Mouse (Mus musculus) thymus, adult 2 months (tissue): ENCODE data around the gene Inpp5a. TPM values are rescaled to one million over a fixed set of nuclear protein-coding genes. Genes with fewer than 3 reads are reported as not detected.

ENCODE experiments used
- DNase-seq: peaks from one replicate; pipeline ENCODE4 v3.0.0; 2021
- H3K27ac ChIP-seq: fragments of 200-500 bp; 2 replicates; pipeline ENCODE4 v1.5.1; 2012; ENCODE audit warnings: low read length, control low read depth; ENCODE audit not compliant: control insufficient read depth, insufficient read depth
- H3K27me3 ChIP-seq: fragments of 200-500 bp; 2 replicates; pipeline ENCODE4 v1.6.1; 2012; ENCODE audit warnings: mild to moderate bottlenecking, low read length, moderate library complexity, mixed read lengths; ENCODE audit not compliant: control insufficient read depth, insufficient read depth
- H3K36me3 ChIP-seq: fragments of 200-500 bp; 2 replicates; pipeline ENCODE4 v1.6.1; 2012; ENCODE audit warnings: mild to moderate bottlenecking, low read length, moderate library complexity; ENCODE audit not compliant: control insufficient read depth, insufficient read depth
- H3K4me1 ChIP-seq: fragments of 200-500 bp; replicated peaks from 2 replicates; pipeline ENCODE4 v1.6.1; 2012; ENCODE audit warnings: low read length; ENCODE audit not compliant: control insufficient read depth, insufficient read depth
- H3K4me3 ChIP-seq: fragments of 200-500 bp; 2 replicates; pipeline ENCODE4 v1.5.1; 2012; ENCODE audit warnings: mild to moderate bottlenecking, low read length, control low read depth, moderate library complexity; ENCODE audit not compliant: control insufficient read depth, insufficient read depth
- CTCF ChIP-seq: fragments of 200-500 bp; IDR thresholded peaks from 2 replicates; pipeline ENCODE4 v1.5.1; 2012; ENCODE audit warnings: mild to moderate bottlenecking, control low read depth, low read length, moderate library complexity, borderline replicate concordance; ENCODE audit not compliant: control insufficient read depth, poor library complexity, insufficient read depth; ENCODE audit errors: extremely low read depth
- POLR2A ChIP-seq: fragments of 200-500 bp; IDR thresholded peaks from 2 replicates; pipeline ENCODE4 v1.6.1; 2012; ENCODE audit warnings: mild to moderate bottlenecking, low read length, control low read depth, moderate library complexity; ENCODE audit not compliant: control insufficient read depth, poor library complexity, insufficient read depth; ENCODE audit errors: extremely low read depth
- WGBS: fragments of 180-500 bp; shearing (Covaris S2); methylation state at CpG from one replicate; pipeline ENCODE4 v1.1.7; 2018; 5-methylcytosine and 5-hydroxymethylcytosine counted together
- polyA plus RNA-seq: library from polyadenylated mRNA; depleted of rRNA; stranded (reverse); fragments of >200 nt; gene quantifications from 2 replicates; pipeline ENCODE4 v1.2.3, GENCODE M21; 2012

Gene Inpp5a
- polyA plus RNA-seq, 1 experiment = 17.9 TPM

DNA sequence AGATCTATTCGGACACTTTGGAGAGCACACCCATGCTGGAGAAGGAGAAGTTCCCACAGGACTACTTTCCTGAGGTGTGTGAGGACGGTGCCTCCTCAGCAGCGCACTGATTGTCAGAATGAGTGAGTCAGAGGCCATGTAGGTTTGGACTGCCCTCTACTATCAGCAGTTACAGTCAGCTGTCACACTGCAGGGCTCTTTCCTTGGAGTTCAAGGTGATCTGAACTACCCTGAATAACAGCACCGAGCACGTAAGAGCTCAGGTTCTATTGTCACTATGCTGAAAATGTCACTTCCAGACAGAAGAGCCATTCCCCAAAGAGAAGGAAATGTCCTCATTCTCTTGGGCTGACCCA, 127.7 kb downstream of the Inpp5a start:
- Histone ChIP-seq H3K4me3 (no peak overlapping the region), H3K4me1 (no peaks in the 10 kb centered on the region), H3K36me3 (no peaks in the 10 kb centered on the region), H3K27ac (no peak overlapping the region), H3K27me3 (no peaks in the 10 kb centered on the region)
- no peak for TF ChIP-seq CTCF
- TF ChIP-seq POLR2A = no peak
- DNase-seq = no peak
- WGBS = 94% methylated on average over 5 of the region's 5 CpGs

- TF ChIP-seq POLR2A (no peak), CTCF (no peak)
- WGBS = 93% methylated on average over 3 of the region's 3 CpGs
- Histone ChIP-seq H3K27me3 (no peaks in the 10 kb centered on the region), H3K4me1 (no peaks in the 10 kb centered on the region), H3K4me3 (no peak overlapping the region), H3K36me3 (no peaks in the 10 kb centered on the region), H3K27ac (no peak overlapping the region)
- DNase-seq = no peak
Observed at GRCm38 (mm10) chr7:139518352-139518751, 129.4 kb downstream of the Inpp5a start.

GRCm38 (mm10) chr7:139528309-139529076, 139.6 kb downstream of the Inpp5a start:
- no peak for DNase-seq
- TF ChIP-seq CTCF = no peak
- no peak for TF ChIP-seq POLR2A
- H3K4me1 ChIP-seq = no peaks in the 10 kb centered on the region
- no peaks in the 10 kb centered on the region for H3K36me3 ChIP-seq
- no peak overlapping the region for H3K4me3 ChIP-seq
- H3K27ac ChIP-seq = no peak overlapping the region
- no peaks in the 10 kb centered on the region for H3K27me3 ChIP-seq
- WGBS = 93% methylated on average over 15 of the region's 15 CpGs

DNA sequence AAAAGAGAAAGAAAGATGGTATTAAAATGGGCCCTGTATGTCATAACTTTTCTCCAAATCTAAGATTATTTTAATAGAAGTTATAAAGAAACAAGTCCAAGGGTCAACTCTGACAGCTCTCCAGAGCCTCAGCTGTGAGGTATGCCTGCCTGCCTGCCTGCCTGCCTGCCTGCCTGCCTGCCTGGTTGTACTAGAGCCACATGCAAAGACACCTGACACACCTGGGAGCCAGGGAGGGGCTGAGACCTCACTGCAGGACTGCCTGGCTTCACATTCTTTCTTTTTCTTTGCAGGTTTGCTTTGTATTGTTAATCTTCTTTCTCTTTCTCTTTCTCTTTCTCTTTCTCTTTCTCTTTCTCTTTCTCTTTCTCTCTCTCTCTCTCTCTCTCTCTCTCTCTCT, 140.3 kb downstream of the Inpp5a start:
- TF ChIP-seq CTCF = no peak
- no peak for TF ChIP-seq POLR2A
- Histone ChIP-seq H3K27me3 (no peaks in the 10 kb centered on the region), H3K4me3 (no peak overlapping the region), H3K27ac (no peak overlapping the region), H3K36me3 (no peaks in the 10 kb centered on the region), H3K4me1 (no peaks in the 10 kb centered on the region)
- no peak for DNase-seq

DNA sequence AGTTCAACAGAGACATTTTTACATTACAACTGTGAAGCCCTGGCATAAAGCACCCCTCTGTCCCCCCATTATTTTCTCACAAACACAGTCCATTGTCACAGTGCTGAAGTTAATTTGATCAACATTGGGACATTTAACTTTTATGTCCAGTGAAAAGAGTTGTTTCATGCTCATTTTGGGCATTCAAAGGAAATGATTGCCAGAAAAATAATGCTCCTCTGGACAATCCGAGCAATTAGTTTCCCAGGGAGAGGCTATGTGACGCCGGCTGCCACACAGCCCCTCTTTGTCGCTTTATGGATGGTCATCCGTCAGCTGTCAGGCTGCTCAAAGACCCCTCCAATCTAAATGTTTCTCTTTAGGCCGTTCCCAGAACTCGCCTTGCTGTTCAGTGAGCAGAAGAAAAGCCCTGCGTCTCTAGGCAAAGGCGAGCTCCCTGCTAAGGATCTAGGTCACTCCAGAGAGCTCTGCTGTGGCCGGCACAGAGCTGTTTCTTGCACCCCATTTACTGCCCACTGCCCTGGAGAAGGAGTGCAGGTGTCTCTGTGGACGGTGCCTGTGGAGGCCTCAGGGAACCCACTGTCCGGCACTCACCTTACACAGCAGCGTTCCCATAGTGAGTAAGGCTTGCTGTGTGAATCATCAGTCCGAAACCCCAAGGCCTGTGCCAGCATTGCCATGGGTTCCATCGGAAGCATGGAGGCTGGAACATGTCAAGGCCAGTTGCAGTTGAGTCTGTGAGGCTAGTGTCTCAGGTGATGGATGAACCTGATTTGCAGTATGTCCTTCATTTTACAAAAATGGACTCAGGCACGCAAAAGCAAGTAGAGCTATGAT, 141.9 kb downstream of the Inpp5a start:
- H3K4me1 ChIP-seq = no peaks in the 10 kb centered on the region
- no peak for DNase-seq
- WGBS = 95% methylated on average over 16 of the region's 16 CpGs
- no peak overlapping the region for H3K27ac ChIP-seq
- H3K36me3 ChIP-seq = no peaks in the 10 kb centered on the region
- TF ChIP-seq POLR2A (no peak), CTCF (no peak)
- no peak overlapping the region for H3K4me3 ChIP-seq
- H3K27me3 ChIP-seq = no peaks in the 10 kb centered on the region

DNA sequence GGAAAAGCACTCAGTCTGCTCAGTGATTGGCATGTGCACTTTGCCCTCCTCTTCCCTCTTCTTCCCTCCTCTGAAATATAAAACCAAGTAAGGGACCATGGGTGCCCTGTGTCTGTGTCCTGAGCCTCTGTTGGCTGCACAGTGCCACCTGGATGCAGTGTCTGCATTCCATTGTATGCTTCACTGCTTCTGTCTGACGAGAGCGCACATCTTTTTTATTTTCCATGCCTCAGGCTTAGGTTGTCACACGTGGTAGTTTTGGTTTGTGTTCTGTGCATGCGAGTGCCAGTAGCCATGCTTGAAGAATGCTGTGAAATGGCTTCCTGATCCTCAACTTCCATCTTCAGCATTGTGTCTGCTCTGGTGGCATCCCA, 142.5 kb downstream of the Inpp5a start:
- WGBS = 90% methylated on average over 4 of the region's 4 CpGs
- H3K27ac ChIP-seq = no peak overlapping the region
- H3K4me3 ChIP-seq = no peak overlapping the region
- H3K36me3 ChIP-seq = no peaks in the 10 kb centered on the region
- H3K27me3 ChIP-seq = no peaks in the 10 kb centered on the region
- no peaks in the 10 kb centered on the region for H3K4me1 ChIP-seq
- no peak for TF ChIP-seq POLR2A
- TF ChIP-seq CTCF = no peak
- no peak for DNase-seq

DNA sequence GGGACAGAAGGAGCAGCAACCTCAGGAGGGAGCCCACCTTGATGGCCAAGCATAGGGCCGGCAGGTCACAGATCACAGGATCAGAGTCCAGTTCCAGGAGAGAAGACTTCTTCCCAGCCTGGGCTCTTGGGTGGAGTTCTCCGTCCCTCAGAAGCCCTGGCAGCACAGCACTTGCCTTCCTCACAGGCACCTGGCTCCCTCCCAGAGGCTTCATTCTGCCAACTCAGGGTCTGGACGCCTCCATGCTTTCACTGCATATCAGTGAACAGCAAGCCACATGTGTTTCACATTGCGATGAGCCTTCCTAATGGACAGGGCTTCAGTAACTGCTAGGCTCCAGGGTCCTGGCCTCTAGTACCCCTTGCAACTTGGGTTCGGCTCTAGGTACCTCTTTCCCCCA, 147.4 kb downstream of the Inpp5a start:
- H3K4me3 ChIP-seq = no peak overlapping the region
- H3K4me1 ChIP-seq = no peaks in the 10 kb centered on the region
- no peaks in the 10 kb centered on the region for H3K36me3 ChIP-seq
- no peaks in the 10 kb centered on the region for H3K27me3 ChIP-seq
- TF ChIP-seq CTCF = no peak
- TF ChIP-seq POLR2A = no peak
- WGBS = 97% methylated on average over 5 of the region's 5 CpGs
- H3K27ac ChIP-seq = no peak overlapping the region
- no peak for DNase-seq
